Mouse (Mus musculus) embryonic fibroblast, embryonic 13.5 days (primary cell): ENCODE data around the gene Dus3l. TPM values are rescaled to one million over a fixed set of nuclear protein-coding genes. Genes with fewer than 3 reads are reported as not detected.

Experiments used
- H3K27ac ChIP-seq: 2 replicates; pipeline ENCODE4 v1.5.1; 2012; ENCODE audit warnings: low read length, control low read depth, inconsistent platforms; ENCODE audit not compliant: insufficient read depth
- H3K4me1 ChIP-seq: 2 replicates; pipeline ENCODE4 v1.6.1; 2011; ENCODE audit warnings: low read length; ENCODE audit not compliant: control insufficient read depth, insufficient read depth
- H3K4me3 ChIP-seq: 2 replicates; pipeline ENCODE4 v1.5.1; 2011; ENCODE audit warnings: mild to moderate bottlenecking, control low read depth, low read length; ENCODE audit not compliant: insufficient read depth
- CTCF ChIP-seq: IDR thresholded peaks from 2 replicates; pipeline ENCODE4 v1.5.1; 2011; ENCODE audit warnings: mild to moderate bottlenecking, control low read depth, low read length, moderate library complexity, borderline replicate concordance; ENCODE audit not compliant: insufficient read depth
- POLR2A ChIP-seq: IDR thresholded peaks from 2 replicates; pipeline ENCODE4 v1.6.1; 2011; ENCODE audit warnings: low read depth, mild to moderate bottlenecking, control low read depth, low read length, moderate library complexity
- polyA plus RNA-seq: library from polyadenylated mRNA; stranded (reverse); fragments of >200 nt; gene quantifications from 2 replicates; pipeline ENCODE4 v1.2.4, GENCODE M21; 2011; ENCODE audit warnings: low read depth; ENCODE audit not compliant: missing spikeins, insufficient read length

Gene Dus3l
- polyA plus RNA-seq, 1 experiment: 17.4 TPM

GRCm38 (mm10) chr17:56810245-56810644 lies 45.7 kb downstream of the Dus3l start:
- H3K4me1 ChIP-seq: peaks cover 6% of the 10 kb centered on the region; the same call in 1 of the 2 replicates
- no peak overlapping the region for H3K4me3 ChIP-seq
- no peak for TF ChIP-seq POLR2A
- no peak for TF ChIP-seq CTCF
- no peak overlapping the region for H3K27ac ChIP-seq

- no peak for TF ChIP-seq CTCF
- no peak for TF ChIP-seq POLR2A
- H3K4me1 ChIP-seq: peaks cover 6% of the 10 kb centered on the region; the same call in 1 of the 2 replicates
- H3K27ac ChIP-seq: no peak overlapping the region
- no peak overlapping the region for H3K4me3 ChIP-seq
Measured at GRCm38 (mm10) chr17:56814316-56815056, 49.9 kb downstream of the Dus3l start.

GRCm38 (mm10) chr17:56815057-56815345 lies 50.4 kb downstream of the Dus3l start:
- no peak overlapping the region for H3K4me3 ChIP-seq
- H3K4me1 ChIP-seq: peaks cover 2% of the 10 kb centered on the region; the same call in 1 of the 2 replicates
- H3K27ac ChIP-seq: no peak overlapping the region
- TF ChIP-seq POLR2A (no peak), CTCF (no peak)

- Histone ChIP-seq H3K27ac (no peak overlapping the region), H3K4me1 (no peaks in the 10 kb centered on the region), H3K4me3 (no peak overlapping the region)
- TF ChIP-seq CTCF (no peak), POLR2A (no peak)
Measured at GRCm38 (mm10) chr17:56818067-56818636, 53.6 kb downstream of the Dus3l start.

GRCm38 (mm10) chr17:56819032-56819545 lies 54.5 kb downstream of the Dus3l start:
- no peak overlapping the region for H3K27ac ChIP-seq
- no peak overlapping the region for H3K4me3 ChIP-seq
- no peaks in the 10 kb centered on the region for H3K4me1 ChIP-seq
- no peak for TF ChIP-seq POLR2A
- no peak for TF ChIP-seq CTCF

Other genes with a start within 250 kb of the Dus3l start
- 0.38 and 0.54 TPM in 2 replicates for gene Gm20219, start 210.4 kb upstream of the Dus3l start, polyA plus RNA-seq
- gene Safb2, start 180.2 kb upstream of the Dus3l start, polyA plus RNA-seq: 58.1 and 60.9 TPM in 2 replicates
- gene Safb, start 179.9 kb upstream of the Dus3l start, polyA plus RNA-seq: 67.2 and 76.1 TPM in 2 replicates
- gene 2410015M20Rik, start 155.0 kb upstream of the Dus3l start, polyA plus RNA-seq: 134 and 146 TPM in 2 replicates
- 200 and 331 TPM in 2 replicates for gene Rpl36, start 151.3 kb upstream of the Dus3l start, polyA plus RNA-seq
- gene Lonp1, start 137.9 kb upstream of the Dus3l start, polyA plus RNA-seq: 84.6 and 91.7 TPM in 2 replicates
- 0.38 and 0.56 TPM in 2 replicates for gene Catsperd, start 136.6 kb upstream of the Dus3l start, polyA plus RNA-seq
- 42.3 and 45.7 TPM in 2 replicates for gene Ranbp3, start 91.5 kb upstream of the Dus3l start, polyA plus RNA-seq
- 114 and 127 TPM in 2 replicates for gene Ndufa11, start 47.0 kb upstream of the Dus3l start, polyA plus RNA-seq
- gene Vmac, start 46.7 kb upstream of the Dus3l start, polyA plus RNA-seq: 15.0 and 15.1 TPM in 2 replicates
- not detected in 2 replicates for gene Nrtn, start 7.2 kb upstream of the Dus3l start, polyA plus RNA-seq
- not detected in 2 replicates for gene Prr22, start 5.5 kb downstream of the Dus3l start, polyA plus RNA-seq
- 0.70 and 0.86 TPM in 2 replicates for gene Rfx2, start 66.3 kb downstream of the Dus3l start, polyA plus RNA-seq
- gene Acsbg2, start 109.7 kb downstream of the Dus3l start, polyA plus RNA-seq: not detected in 2 replicates
- gene 1700061G19Rik, start 110.7 kb downstream of the Dus3l start, polyA plus RNA-seq: not detected in 2 replicates
- 32.8 and 33.6 TPM in 2 replicates for gene Mllt1, start 170.7 kb downstream of the Dus3l start, polyA plus RNA-seq
- gene Acer1, start 217.4 kb downstream of the Dus3l start, polyA plus RNA-seq: not detected in 2 replicates
- gene Clpp, start 225.5 kb downstream of the Dus3l start, polyA plus RNA-seq: 46.5 and 49.5 TPM in 2 replicates
- gene Alkbh7, start 232.6 kb downstream of the Dus3l start, polyA plus RNA-seq: 8.2 and 8.6 TPM in 2 replicates
- gene Pspn, start 235.3 kb downstream of the Dus3l start, polyA plus RNA-seq: not detected in 2 replicates
- gene Gtf2f1, start 246.5 kb downstream of the Dus3l start, polyA plus RNA-seq: 49.7 and 62.1 TPM in 2 replicates
- gene Gm17949, start 246.7 kb downstream of the Dus3l start, polyA plus RNA-seq: not detected in 2 replicates